Mouse (Mus musculus) left cerebral cortex, adult 2 months (tissue): ENCODE measurements around the gene Gm11084. TPM values are rescaled to one million over a fixed set of nuclear protein-coding genes. Genes with fewer than 3 reads are reported as not detected.

Experiments
- DNase-seq, 2 experiments: peaks; one replicate each; pipeline ENCODE4 v3.0.0; 2021 to 2022; ENCODE audit warnings: low spot score in 2 of 2, mixed read lengths in 1 of 2; ENCODE audit errors: extremely low spot score in 1 of 2
- H3K27ac ChIP-seq: fragments of 200-600 bp; 2 replicates; pipeline ENCODE4 v1.8.1; 2022
- H3K4me3 ChIP-seq: fragments of 200-600 bp; 2 replicates; pipeline ENCODE4 v1.8.1; 2022
- CTCF ChIP-seq: fragments of 200-600 bp; IDR thresholded peaks from 2 replicates; pipeline ENCODE4 v1.8.1; 2022; ENCODE audit warnings: antibody characterized with exemption, mild to moderate bottlenecking, moderate library complexity
- intact Hi-C: fragments of 180-260 bp; cut with DNase I; formaldehyde crosslinking; loops from one replicate; pipeline ENCODE4 v1.15.1; 2025
- microRNA-seq, 2 experiments: library from miRNA; unstranded; fragments of <30 nt; microRNA quantifications; one replicate each; pipeline ENCODE4 v1.2.0; 2021
- total RNA-seq, 2 experiments: library from RNA; stranded (reverse); gene quantifications; 2 replicates each; pipeline ENCODE4 v1.2.3; 2021

Gm11084 gene
- total RNA-seq, 2 experiments from 2014 or later, result not detected

DNA sequence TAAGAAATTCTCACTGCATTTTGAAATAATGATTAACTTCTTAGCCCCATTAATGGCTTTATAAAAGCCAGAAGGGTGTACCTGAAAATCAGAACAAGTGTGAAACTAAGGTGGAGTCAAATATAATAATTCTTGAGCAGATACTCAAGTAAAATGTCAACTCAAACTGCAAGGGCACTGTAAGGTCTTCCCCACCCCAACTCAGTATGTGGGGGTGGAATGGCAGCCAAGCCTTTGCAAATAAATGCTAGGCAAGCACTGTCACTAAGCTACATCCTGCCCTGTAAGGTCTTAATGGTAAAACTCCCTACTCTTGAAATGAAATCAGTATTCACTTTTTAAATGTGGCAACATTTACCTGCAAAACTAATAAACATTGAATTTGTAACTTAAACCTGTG lies 10.5 kb downstream of the Gm11084 start:
- intact Hi-C loops, result loop anchor here (5.0 to 10.0 kb wide), 2 partner anchors 236 to 341 kb away; no protein-coding TSS in a partner anchor
- TF ChIP-seq CTCF, result no peak

DNA sequence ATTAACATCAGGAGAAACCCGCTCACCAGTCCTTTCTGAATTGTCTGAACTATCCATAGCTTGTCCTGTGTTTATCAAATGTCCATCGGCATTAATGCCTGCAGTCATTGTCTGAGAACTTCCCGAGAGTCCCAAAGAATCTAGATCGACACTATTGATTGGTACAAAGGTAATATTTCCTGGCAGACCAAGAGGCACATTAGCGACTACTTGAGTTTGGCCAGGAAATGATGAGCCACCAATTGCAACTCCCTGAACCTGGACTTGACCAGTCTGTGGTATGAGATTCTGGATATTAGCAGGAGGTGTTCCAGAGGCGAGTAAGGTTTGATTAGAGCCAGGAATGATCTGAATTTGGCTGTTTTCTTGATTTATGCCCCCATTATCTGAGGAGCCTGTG lies 15.7 kb downstream of the Gm11084 start:
- no peak overlapping the region for H3K4me3 ChIP-seq
- no peak for DNase-seq
- TF ChIP-seq CTCF, result no peak
- no peak overlapping the region for H3K27ac ChIP-seq
- intact Hi-C loops, result loop anchor here (10.0 kb wide), 1 partner anchor 336 kb away; no protein-coding TSS in a partner anchor

More for the DNA sequence above, 10.5 kb downstream of the Gm11084 start:
- no peak for DNase-seq
- Histone ChIP-seq H3K27ac (no peak overlapping the region), H3K4me3 (no peak overlapping the region)

DNA sequence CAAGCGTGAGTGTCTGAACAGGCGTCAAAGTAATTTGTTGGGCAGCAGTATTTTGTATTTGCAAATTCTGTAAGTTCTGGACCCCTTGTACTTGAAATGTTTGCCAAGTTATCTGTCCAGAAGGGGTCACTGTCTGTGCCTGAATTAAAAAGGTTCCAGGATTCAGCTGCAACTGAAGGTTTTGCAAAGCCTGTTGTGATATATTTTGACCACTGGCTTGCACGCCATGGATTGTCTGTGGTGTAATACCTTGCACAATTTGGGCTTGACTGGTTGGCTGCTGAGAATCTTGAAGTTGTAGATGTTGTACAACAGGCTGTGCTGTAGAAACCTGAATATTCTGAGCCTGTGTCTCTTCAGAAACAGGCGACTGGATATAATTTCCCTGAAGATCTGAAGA lies 16.2 kb downstream of the Gm11084 start:
- intact Hi-C loops, result loop anchor here (10.0 kb wide), 1 partner anchor 336 kb away; no protein-coding TSS in a partner anchor
- Histone ChIP-seq H3K4me3 (no peak overlapping the region), H3K27ac (no peak overlapping the region)
- TF ChIP-seq CTCF, result no peak; the same call in 1 of the 2 replicates
- DNase-seq, result no peak

DNA sequence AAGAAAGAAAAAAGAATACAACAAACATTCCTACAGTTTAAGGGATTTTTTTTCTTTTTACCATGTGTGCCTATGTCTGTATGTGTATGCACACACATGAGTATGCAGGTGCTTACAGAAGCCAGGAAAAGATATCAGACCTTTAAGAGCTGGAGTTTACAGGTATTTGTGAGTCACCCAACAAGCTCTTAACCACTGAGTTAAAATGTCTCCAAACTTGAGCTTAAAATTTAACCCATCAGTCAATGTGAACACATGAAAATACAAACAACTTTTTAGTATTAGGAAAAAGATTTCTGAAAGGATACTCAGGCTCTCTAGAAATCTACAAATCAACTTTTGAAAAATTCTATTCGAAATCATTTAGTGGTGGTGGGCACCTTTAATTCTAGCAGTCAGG lies 18.0 kb downstream of the Gm11084 start:
- intact Hi-C loops, result no loop called here
- H3K4me3 ChIP-seq, result no peak overlapping the region
- TF ChIP-seq CTCF, result no peak
- H3K27ac ChIP-seq, result no peak overlapping the region
- DNase-seq, result no peak

DNA sequence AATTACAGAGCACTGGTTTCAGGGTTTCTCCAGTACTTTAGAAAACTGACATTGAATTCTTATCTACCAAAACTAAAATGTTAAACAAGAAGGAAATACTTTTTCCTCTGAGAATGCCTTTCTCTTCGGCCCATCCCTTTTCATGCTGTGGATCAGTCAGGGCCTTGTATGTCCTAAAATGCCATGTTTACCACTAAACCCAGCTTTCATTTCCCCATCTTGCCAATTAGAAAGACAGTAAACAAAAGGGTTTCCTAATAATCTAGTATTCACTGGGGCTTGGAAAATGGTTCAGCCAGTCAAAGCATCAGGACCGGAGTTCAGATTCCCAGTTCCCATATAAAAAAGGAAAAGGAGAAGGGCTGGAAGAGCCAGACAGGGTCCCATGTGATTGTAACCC lies 21.1 kb downstream of the Gm11084 start:
- DNase-seq, result no peak
- no peak for TF ChIP-seq CTCF
- intact Hi-C loops, result no loop called here
- H3K27ac ChIP-seq, result no peak overlapping the region
- H3K4me3 ChIP-seq, result no peak overlapping the region

DNA sequence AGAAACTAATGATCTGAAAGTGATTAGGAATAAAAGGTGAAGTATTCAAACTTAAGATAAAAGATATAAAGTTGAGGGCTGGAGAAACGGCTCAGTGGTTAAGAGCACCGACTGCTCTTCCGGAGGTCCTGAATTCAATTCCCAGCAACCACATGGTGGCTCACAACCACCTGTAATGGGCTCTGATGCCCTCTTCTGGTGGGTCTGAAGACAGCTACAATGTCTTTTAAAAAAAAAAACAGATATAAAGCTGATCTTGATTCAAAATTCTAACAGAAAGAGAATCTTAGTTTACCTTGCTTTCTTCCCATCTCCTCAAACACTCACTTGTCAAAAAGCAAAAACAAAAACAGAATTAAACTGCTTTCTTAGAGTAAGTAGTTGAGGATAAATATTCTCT lies 30.1 kb downstream of the Gm11084 start:
- Histone ChIP-seq H3K27ac (no peak overlapping the region), H3K4me3 (no peak overlapping the region)
- DNase-seq, result no peak
- intact Hi-C loops, result no loop called here
- TF ChIP-seq CTCF, result no peak; the same call in 1 of the 2 replicates

DNA sequence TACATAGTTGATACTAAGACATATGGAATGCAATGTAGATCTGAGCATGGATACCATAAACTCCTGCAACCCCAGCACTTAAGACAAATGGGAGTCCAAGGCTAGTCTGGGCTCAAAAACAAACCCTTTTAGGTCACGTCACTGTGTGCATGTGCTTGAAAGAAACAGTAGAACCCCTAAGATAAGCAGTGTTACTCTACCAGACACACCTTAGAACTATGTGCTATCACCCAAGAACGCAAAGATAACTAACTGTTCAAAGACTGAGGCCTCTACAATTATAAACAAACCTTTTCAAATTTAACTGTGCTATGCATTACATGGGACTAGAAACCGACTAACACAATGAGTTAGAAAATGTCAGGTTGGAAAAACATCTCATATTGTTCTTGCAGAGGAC lies 33.5 kb downstream of the Gm11084 start:
- H3K27ac ChIP-seq, result no peak overlapping the region
- H3K4me3 ChIP-seq, result no peak overlapping the region
- intact Hi-C loops, result no loop called here
- no peak for DNase-seq
- TF ChIP-seq CTCF, result no peak

DNA sequence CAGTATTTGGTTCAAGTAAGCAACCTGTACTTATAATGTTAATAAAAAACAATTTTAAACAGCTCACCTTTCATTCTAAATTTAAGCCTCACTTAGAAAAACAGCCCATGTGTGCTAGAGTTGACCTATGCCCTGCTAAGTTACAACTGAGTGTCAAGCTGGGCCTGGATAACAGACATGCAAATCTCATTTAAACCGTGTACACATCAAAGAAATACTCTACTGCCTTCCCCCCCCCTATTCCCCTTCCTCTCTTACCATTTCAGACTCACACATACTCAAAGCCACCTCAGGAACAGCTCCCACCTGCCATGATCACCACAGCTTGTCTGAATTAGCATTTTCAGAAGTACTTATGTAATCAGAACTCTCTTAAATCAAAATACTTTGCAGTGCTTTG lies 50.6 kb downstream of the Gm11084 start:
- TF ChIP-seq CTCF, result no peak
- DNase-seq, result no peak
- Histone ChIP-seq H3K4me3 (no peak overlapping the region), H3K27ac (no peak overlapping the region)
- intact Hi-C loops, result no loop called here

DNA sequence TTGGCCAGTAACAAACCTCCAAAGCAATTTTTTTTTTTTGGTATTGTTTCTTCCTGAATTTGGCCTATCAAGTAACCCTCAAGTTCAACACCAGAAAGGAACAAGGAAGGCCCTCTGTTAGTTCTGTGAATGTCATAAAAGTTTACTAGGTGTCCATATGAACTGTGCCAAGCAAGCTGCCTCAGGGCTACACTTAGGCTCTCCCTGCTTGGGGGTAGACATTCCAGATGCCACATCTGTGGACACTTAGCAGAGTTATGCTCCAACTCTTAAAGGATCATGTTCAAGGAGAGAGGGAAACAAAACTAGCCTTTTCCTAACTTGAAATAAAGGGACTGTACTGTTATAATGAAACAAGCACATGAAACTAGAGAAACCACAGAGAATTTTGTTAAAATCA lies 54.3 kb downstream of the Gm11084 start:
- intact Hi-C loops, result no loop called here

DNA sequence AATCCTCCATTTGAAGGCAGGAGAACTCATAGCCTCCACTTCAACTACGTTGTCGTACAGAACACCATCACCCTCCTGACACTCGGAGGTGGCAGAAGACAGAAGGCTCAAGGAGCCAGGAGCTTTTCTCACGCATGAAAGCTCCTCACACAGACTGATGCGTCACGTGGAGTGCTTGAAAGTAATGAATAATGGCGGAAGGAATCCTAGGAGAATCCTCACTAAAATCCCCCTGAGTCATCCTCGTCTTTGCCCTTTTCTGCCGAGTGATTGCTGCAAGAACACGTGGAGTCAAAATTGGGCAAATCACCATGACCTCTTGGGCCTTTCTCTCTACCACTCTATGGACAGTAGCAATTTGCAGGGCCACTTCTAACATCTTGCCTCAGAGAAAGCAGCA lies 61.5 kb downstream of the Gm11084 start:
- no peak for TF ChIP-seq CTCF
- intact Hi-C loops, result no loop called here
- Histone ChIP-seq H3K4me3 (no peak overlapping the region), H3K27ac (no peak overlapping the region)
- no peak for DNase-seq

More for the DNA sequence above, 54.3 kb downstream of the Gm11084 start:
- no peak overlapping the region for H3K27ac ChIP-seq
- H3K4me3 ChIP-seq, result no peak overlapping the region
- TF ChIP-seq CTCF, result no peak
- DNase-seq, result no peak

Small RNA genes within 50 kb of the gene (microRNA-seq; reads per million reads assigned to microRNA genes)
- gene Gm25960, result 0 reads per million in 2 experiments

Other genes starting within 250 kb of the Gm11084 start
- 10 to 100 TPM; 51.4 to 56.6 TPM for gene Sp3, start 6.3 kb downstream of the Gm11084 start, total RNA-seq
- gene Ola1, start 232.2 kb upstream of the Gm11084 start, total RNA-seq, result 100 to 1,000 TPM in 1 of 2 experiments, 10 to 100 TPM in 1; 96.9 to 102 TPM